Mouse (Mus musculus): ENCODE measurements around the gene Rgs6. TPM values are rescaled to one million over a fixed set of nuclear protein-coding genes. Genes with fewer than 3 reads are reported as not detected.

Rgs6 gene
- polyA plus RNA-seq, 1 experiment from 2014 or later: 1.5 TPM

GRCm38 (mm10) chr12:82667441-82667840 lies 79.3 kb downstream of the Rgs6 start:
- Histone ChIP-seq H3K9me3 (ENCODE audit: control insufficient read depth, low read length) (no peaks in the 10 kb centered on the region), H3K36me3 (ENCODE audit: control insufficient read depth, insufficient read depth, low read length) (no peaks in the 10 kb centered on the region), H3K4me3 (ENCODE audit: low read depth, low read length) (no peak overlapping the region), H3K4me1 (replicated peaks; ENCODE audit: control insufficient read depth, insufficient read depth) (no peaks in the 10 kb centered on the region), H3K27me3 (ENCODE audit: control insufficient read depth, insufficient read depth, low read length) (no peaks in the 10 kb centered on the region), H3K4me2 (replicated peaks; ENCODE audit: low read depth) (no peak overlapping the region), H3K27ac (replicated peaks) (no peak overlapping the region), H3K9ac (ENCODE audit: low read length) (no peak overlapping the region)
- ATAC-seq (ENCODE audit: low FRiP score, low TSS enrichment) (no peak), DNase-seq (ENCODE audit: low spot score) (no peak)
- TF ChIP-seq CTCF (IDR thresholded peaks at IDR 0.05; ENCODE audit: low read depth) (no peak), EP300 (optimal IDR thresholded peaks at IDR 0.05) (no peak)
- 60% methylated on average over 3 of the region's 3 CpGs for WGBS

DNA sequence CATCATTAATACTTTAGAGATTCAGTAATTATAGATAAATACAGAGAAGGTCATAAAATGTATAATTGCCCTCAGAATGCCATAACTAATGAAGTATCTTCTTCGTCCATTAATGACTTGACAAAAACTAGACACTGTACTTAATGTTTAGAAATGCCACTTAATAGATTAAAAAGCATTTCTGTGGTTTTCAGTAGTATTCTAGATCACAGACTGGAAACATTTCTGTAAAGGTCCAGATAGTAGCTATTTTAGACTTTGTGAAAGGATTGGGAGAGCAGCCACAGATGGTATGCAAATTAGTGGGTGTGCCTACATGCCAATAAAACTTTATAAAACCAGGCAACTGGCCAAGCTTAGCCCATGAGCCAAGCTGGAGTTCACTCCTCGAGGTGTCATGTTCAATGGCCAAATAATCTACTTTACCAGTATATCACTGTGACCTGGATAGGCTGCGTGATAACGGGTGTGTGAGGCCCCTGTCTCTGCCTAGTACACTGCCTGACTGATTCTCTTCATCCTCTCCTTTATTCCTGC lies 82.2 kb downstream of the Rgs6 start:
- no peak for TF ChIP-seq CTCF (IDR thresholded peaks at IDR 0.05; ENCODE audit: low read depth)
- TF ChIP-seq EP300 (optimal IDR thresholded peaks at IDR 0.05): no peak
- no peak overlapping the region for H3K4me3 ChIP-seq (ENCODE audit: low read depth, low read length)
- H3K27me3 ChIP-seq (ENCODE audit: control insufficient read depth, insufficient read depth, low read length): no peaks in the 10 kb centered on the region
- H3K9me3 ChIP-seq (ENCODE audit: control insufficient read depth, low read length): no peaks in the 10 kb centered on the region
- 58% methylated on average over 4 of the region's 4 CpGs for WGBS
- ATAC-seq (ENCODE audit: low FRiP score, low TSS enrichment): no peak
- no peak overlapping the region for H3K4me2 ChIP-seq (replicated peaks; ENCODE audit: low read depth)
- H3K27ac ChIP-seq (replicated peaks): no peak overlapping the region
- H3K4me1 ChIP-seq (replicated peaks; ENCODE audit: control insufficient read depth, insufficient read depth): no peaks in the 10 kb centered on the region
- no peaks in the 10 kb centered on the region for H3K36me3 ChIP-seq (ENCODE audit: control insufficient read depth, insufficient read depth, low read length)
- DNase-seq (ENCODE audit: low spot score): no peak
- no peak overlapping the region for H3K9ac ChIP-seq (ENCODE audit: low read length)

DNA sequence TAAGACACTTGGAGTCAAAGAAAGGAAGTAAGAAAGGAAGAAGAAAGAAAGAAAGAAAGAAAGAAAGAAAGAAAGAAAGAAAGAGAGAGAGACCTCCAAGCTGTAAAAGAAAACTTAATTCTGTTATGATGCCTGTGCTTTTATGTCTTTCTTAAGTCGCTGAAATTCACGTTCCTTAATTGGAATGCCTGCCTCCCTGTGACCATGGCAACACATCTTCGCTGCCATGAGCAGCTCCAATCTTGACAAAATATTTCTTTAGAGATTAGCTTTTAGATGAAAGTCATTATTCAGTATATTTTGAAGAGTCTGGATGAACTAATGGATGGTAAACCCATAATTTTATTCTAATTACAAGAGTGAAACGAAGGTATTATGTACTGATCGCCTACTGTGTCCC lies 83.5 kb downstream of the Rgs6 start:
- ATAC-seq (ENCODE audit: low FRiP score, low TSS enrichment) (no peak), DNase-seq (ENCODE audit: low spot score) (no peak)
- Histone ChIP-seq H3K36me3 (ENCODE audit: control insufficient read depth, insufficient read depth, low read length) (no peaks in the 10 kb centered on the region), H3K27ac (replicated peaks) (no peak overlapping the region), H3K27me3 (ENCODE audit: control insufficient read depth, insufficient read depth, low read length) (no peaks in the 10 kb centered on the region), H3K4me3 (ENCODE audit: low read depth, low read length) (no peak overlapping the region), H3K4me1 (replicated peaks; ENCODE audit: control insufficient read depth, insufficient read depth) (no peaks in the 10 kb centered on the region), H3K9ac (ENCODE audit: low read length) (no peak overlapping the region), H3K4me2 (replicated peaks; ENCODE audit: low read depth) (no peak overlapping the region), H3K9me3 (ENCODE audit: control insufficient read depth, low read length) (no peaks in the 10 kb centered on the region)
- TF ChIP-seq EP300 (optimal IDR thresholded peaks at IDR 0.05) (no peak), CTCF (IDR thresholded peaks at IDR 0.05; ENCODE audit: low read depth) (no peak)
- WGBS: 84% methylated on average over 5 of the region's 5 CpGs

DNA sequence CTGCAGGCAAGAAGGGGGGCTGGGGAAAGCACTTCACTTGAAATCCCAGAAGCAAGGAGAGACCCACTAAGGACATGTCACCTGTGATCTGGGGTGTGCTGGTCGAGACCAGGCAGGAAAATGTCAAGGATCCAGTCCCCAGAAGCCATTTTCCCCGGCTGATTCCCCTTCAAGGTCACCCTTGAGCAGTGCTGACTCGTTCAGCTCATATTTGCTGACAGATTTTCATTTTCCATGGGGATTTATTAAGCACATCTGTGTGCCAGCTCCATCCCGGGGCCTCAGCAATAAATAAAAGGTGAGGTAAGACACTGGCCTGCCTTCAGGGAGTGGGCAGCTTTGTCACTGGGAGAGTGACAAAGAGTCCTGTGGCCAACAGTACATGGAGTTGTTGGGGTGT lies 87.0 kb downstream of the Rgs6 start:
- H3K9ac ChIP-seq (ENCODE audit: low read length): no peak overlapping the region
- H3K4me3 ChIP-seq (ENCODE audit: low read depth, low read length): no peak overlapping the region
- H3K4me1 ChIP-seq (replicated peaks; ENCODE audit: control insufficient read depth, insufficient read depth): no peaks in the 10 kb centered on the region
- no peak overlapping the region for H3K27ac ChIP-seq (replicated peaks)
- no peak for TF ChIP-seq CTCF (IDR thresholded peaks at IDR 0.05; ENCODE audit: low read depth)
- no peak for TF ChIP-seq EP300 (optimal IDR thresholded peaks at IDR 0.05)
- ATAC-seq (ENCODE audit: low FRiP score, low TSS enrichment): no peak
- no peak for DNase-seq (ENCODE audit: low spot score)
- 46% methylated on average over 4 of the region's 4 CpGs for WGBS
- H3K36me3 ChIP-seq (ENCODE audit: control insufficient read depth, insufficient read depth, low read length): no peaks in the 10 kb centered on the region
- no peaks in the 10 kb centered on the region for H3K27me3 ChIP-seq (ENCODE audit: control insufficient read depth, insufficient read depth, low read length)
- H3K9me3 ChIP-seq (ENCODE audit: control insufficient read depth, low read length): no peaks in the 10 kb centered on the region
- H3K4me2 ChIP-seq (replicated peaks; ENCODE audit: low read depth): no peak overlapping the region

- Histone ChIP-seq H3K27me3 (ENCODE audit: control insufficient read depth, insufficient read depth, low read length) (no peaks in the 10 kb centered on the region), H3K4me1 (replicated peaks; ENCODE audit: control insufficient read depth, insufficient read depth) (no peaks in the 10 kb centered on the region), H3K36me3 (ENCODE audit: control insufficient read depth, insufficient read depth, low read length) (no peaks in the 10 kb centered on the region), H3K27ac (replicated peaks) (no peak overlapping the region), H3K4me2 (replicated peaks; ENCODE audit: low read depth) (no peak overlapping the region), H3K9me3 (ENCODE audit: control insufficient read depth, low read length) (no peaks in the 10 kb centered on the region), H3K9ac (ENCODE audit: low read length) (no peak overlapping the region), H3K4me3 (ENCODE audit: low read depth, low read length) (no peak overlapping the region)
- WGBS: 88% methylated on average over 2 of the region's 2 CpGs
- ATAC-seq (ENCODE audit: low FRiP score, low TSS enrichment) (no peak), DNase-seq (ENCODE audit: low spot score) (no peak)
- no peak for TF ChIP-seq CTCF (IDR thresholded peaks at IDR 0.05; ENCODE audit: low read depth)
- TF ChIP-seq EP300 (optimal IDR thresholded peaks at IDR 0.05): no peak
These were observed 98.9 kb downstream of the Rgs6 start for GRCm38 (mm10) chr12:82687015-82687414.

- peak; percentile 54; the same call in 1 of the 2 replicates for ATAC-seq (ENCODE audit: low FRiP score, low TSS enrichment)
- Histone ChIP-seq H3K36me3 (ENCODE audit: control insufficient read depth, insufficient read depth, low read length) (no peaks in the 10 kb centered on the region), H3K4me3 (ENCODE audit: low read depth, low read length) (no peak overlapping the region), H3K27ac (replicated peaks) (0 out of 2 replicates have a peak overlapping the region, but pooled peaks have one; percentile 31), H3K4me1 (replicated peaks; ENCODE audit: control insufficient read depth, insufficient read depth) (no peaks in the 10 kb centered on the region), H3K4me2 (replicated peaks; ENCODE audit: low read depth) (no peak overlapping the region), H3K9me3 (ENCODE audit: control insufficient read depth, low read length) (no peaks in the 10 kb centered on the region), H3K9ac (ENCODE audit: low read length) (no peak overlapping the region), H3K27me3 (ENCODE audit: control insufficient read depth, insufficient read depth, low read length) (no peaks in the 10 kb centered on the region)
- TF ChIP-seq CTCF (IDR thresholded peaks at IDR 0.05; ENCODE audit: low read depth): no peak
- TF ChIP-seq EP300 (optimal IDR thresholded peaks at IDR 0.05): no peak
- no peak for DNase-seq (ENCODE audit: low spot score)
- 43% methylated on average over 12 of the region's 12 CpGs for WGBS
These were observed 110.9 kb downstream of the Rgs6 start for GRCm38 (mm10) chr12:82698886-82699527.

Data from stomach, postnatal 0 days (tissue).